Mouse (Mus musculus): Measurements from ENCODE around the gene Tmc3. TPM values are rescaled to one million over a fixed set of nuclear protein-coding genes. Genes with fewer than 3 reads are reported as not detected.

Gene Tmc3
- polyA plus RNA-seq, 1 experiment from 2014 or later: 0.63 TPM

DNA sequence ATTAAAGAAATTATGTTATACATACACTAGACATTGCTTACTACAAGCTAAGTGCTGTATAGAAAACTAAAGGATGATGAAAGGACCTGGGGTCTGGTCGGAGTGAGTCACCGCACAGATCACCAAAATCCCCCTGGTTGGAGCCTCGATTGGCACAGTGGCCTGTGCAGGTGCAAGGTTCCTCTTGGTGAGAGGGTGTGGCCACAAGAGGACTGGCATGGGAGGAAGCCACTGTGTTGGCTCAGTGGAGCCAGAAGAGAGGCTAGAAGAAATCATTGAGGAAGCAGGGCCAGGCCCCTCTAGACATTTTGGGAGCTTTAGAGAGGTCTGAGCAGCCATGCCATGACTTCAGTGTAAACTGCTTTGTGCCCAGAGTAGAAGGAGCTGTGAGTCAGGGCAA lies 54.4 kb downstream of the Tmc3 start:
- H3K9ac ChIP-seq: no peak overlapping the region
- ATAC-seq (ENCODE audit: insufficient number of reproducible peaks, low FRiP score): no peak
- H3K27me3 ChIP-seq (replicated peaks): no peaks in the 10 kb centered on the region
- H3K36me3 ChIP-seq: peaks cover 58% of the 10 kb centered on the region
- H3K27ac ChIP-seq (ENCODE audit: poor library complexity, severe bottlenecking): no peak overlapping the region
- no peak overlapping the region for H3K4me2 ChIP-seq
- WGBS: 76% methylated on average over 3 of the region's 3 CpGs
- H3K9me3 ChIP-seq (replicated peaks): no peaks in the 10 kb centered on the region
- H3K4me1 ChIP-seq (replicated peaks): peaks cover 46% of the 10 kb centered on the region
- no peak overlapping the region for H3K4me3 ChIP-seq

DNA sequence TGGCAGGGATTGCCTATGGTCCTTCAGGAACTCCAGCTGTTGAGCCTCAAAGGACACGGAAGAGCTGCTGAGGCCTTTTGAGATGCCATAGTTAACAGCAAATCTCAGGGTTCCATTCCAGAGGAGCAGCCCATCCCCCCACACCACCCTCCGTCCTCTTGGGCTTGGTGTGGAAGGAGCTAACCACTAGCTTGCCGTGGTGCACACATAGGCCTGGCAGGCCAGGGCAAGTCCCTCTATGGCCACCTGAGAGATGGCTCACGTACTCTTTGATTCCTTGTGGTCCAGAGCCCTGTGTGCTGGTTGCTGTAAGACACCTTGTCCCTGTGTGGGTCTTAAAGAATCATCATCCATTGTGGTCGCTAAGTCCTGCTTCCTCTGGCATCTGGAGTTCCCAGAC lies 55.9 kb downstream of the Tmc3 start:
- H3K9me3 ChIP-seq (replicated peaks): no peaks in the 10 kb centered on the region
- H3K9ac ChIP-seq: no peak overlapping the region
- no peak overlapping the region for H3K4me2 ChIP-seq
- H3K27ac ChIP-seq (ENCODE audit: poor library complexity, severe bottlenecking): peak overlapping the region; percentile 83; the same call in 1 of the 2 replicates
- WGBS: 84% methylated on average over 5 of the region's 5 CpGs
- peaks cover 43% of the 10 kb centered on the region for H3K4me1 ChIP-seq (replicated peaks)
- no peaks in the 10 kb centered on the region for H3K27me3 ChIP-seq (replicated peaks)
- H3K36me3 ChIP-seq: peaks cover 53% of the 10 kb centered on the region
- ATAC-seq (ENCODE audit: insufficient number of reproducible peaks, low FRiP score): no peak
- H3K4me3 ChIP-seq: no peak overlapping the region

DNA sequence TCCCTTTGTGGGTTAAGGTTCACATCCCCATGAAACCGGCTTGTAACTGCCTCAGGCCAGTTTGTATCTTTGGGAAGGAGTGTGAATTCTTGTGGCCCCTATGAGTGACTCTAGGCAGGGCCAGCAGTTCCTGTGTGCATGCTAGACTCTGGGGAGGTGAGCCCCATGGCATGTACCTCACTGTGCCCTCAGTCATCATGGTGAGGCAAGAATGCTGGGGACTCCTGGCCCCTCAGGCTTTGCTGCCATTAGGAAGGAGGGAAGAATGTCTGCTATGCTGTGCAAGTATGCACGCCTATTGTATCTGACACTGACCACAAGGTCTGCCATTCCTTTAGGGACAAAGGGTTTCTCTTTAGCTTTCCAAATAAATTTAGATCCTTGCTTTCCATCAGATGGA lies 56.4 kb downstream of the Tmc3 start:
- H3K4me3 ChIP-seq: no peak overlapping the region
- H3K4me1 ChIP-seq (replicated peaks): peaks cover 43% of the 10 kb centered on the region
- H3K9ac ChIP-seq: no peak overlapping the region
- no peak overlapping the region for H3K4me2 ChIP-seq
- no peaks in the 10 kb centered on the region for H3K9me3 ChIP-seq (replicated peaks)
- peaks cover 50% of the 10 kb centered on the region for H3K36me3 ChIP-seq
- no peaks in the 10 kb centered on the region for H3K27me3 ChIP-seq (replicated peaks)
- H3K27ac ChIP-seq (ENCODE audit: poor library complexity, severe bottlenecking): peak overlapping the region; percentile 83
- WGBS: 51% methylated on average over 2 of the region's 2 CpGs
- no peak for ATAC-seq (ENCODE audit: insufficient number of reproducible peaks, low FRiP score)

DNA sequence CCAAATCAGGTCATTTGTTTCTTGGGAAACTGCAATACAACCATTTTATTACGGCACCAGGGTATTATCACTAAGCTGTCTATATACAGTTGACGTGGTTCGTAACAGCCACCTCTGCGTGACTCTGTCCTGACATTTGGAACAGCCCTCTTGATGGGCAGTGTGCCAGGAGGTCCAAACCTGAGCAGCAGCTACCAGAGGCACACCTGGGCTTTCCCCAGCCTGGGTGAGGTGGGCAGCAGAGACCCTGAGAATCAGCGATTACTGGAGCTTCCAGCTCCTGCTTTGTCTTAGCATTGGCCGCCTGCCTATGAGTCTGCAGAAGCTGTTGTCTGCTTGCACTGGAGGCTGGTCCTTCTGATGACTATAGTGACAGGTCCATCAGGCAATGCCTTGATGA lies 58.9 kb downstream of the Tmc3 start:
- Histone ChIP-seq H3K4me3 (no peak overlapping the region), H3K36me3 (peaks cover 26% of the 10 kb centered on the region), H3K4me1 (replicated peaks) (peaks cover 43% of the 10 kb centered on the region), H3K27ac (ENCODE audit: poor library complexity, severe bottlenecking) (no peak overlapping the region), H3K27me3 (replicated peaks) (no peaks in the 10 kb centered on the region), H3K9ac (no peak overlapping the region), H3K9me3 (replicated peaks) (no peaks in the 10 kb centered on the region), H3K4me2 (no peak overlapping the region)
- no peak for ATAC-seq (ENCODE audit: insufficient number of reproducible peaks, low FRiP score)
- 67% methylated on average over 6 of the region's 6 CpGs for WGBS

DNA sequence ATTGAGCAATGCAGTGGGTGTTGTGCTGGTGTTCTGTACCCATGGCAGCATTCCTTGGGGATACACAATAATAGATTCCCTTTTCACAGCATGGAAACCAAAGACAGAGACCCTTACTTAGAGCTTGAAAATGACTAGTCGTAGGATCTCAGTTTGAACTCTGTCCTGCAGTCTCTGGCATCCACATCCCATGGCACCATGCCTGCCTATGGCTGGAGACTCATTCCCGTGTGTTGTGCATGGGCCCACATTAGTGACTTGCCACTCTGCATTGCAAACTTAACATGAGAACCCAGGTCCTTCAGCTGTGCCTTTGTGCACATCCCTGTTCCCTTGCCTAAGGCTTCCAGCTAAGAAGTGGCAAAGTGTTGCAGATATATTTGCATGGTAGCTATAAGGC lies 60.0 kb downstream of the Tmc3 start:
- Histone ChIP-seq H3K27me3 (replicated peaks) (no peaks in the 10 kb centered on the region), H3K9me3 (replicated peaks) (no peaks in the 10 kb centered on the region), H3K4me1 (replicated peaks) (peaks cover 35% of the 10 kb centered on the region), H3K9ac (no peak overlapping the region), H3K36me3 (peaks cover 19% of the 10 kb centered on the region), H3K27ac (ENCODE audit: poor library complexity, severe bottlenecking) (no peak overlapping the region), H3K4me2 (no peak overlapping the region), H3K4me3 (no peak overlapping the region)
- no peak for ATAC-seq (ENCODE audit: insufficient number of reproducible peaks, low FRiP score)
- 89% methylated on average over 2 of the region's 2 CpGs for WGBS

DNA sequence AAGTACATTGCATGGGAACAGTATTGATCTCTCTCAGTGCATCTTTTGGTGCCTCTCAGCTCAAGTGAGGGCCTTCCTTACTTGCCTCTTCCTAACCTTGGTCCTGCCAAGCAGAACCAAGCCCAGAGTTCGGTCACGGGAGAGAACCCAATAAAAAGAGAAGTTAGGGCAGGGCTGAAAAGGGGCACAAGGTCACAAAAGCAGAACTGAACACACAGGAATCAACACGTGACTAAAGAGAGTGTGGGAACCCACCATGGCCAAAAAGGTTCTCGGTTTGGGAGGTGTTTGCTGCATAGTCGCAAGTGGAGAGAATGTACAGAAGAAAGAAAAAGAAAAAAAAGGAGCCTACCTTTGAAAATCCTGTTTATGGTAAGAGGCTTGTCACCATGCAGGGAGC lies 60.7 kb downstream of the Tmc3 start:
- no peak overlapping the region for H3K9ac ChIP-seq
- H3K27me3 ChIP-seq (replicated peaks): no peaks in the 10 kb centered on the region
- peaks cover 12% of the 10 kb centered on the region for H3K36me3 ChIP-seq
- no peak overlapping the region for H3K4me3 ChIP-seq
- peaks cover 28% of the 10 kb centered on the region for H3K4me1 ChIP-seq (replicated peaks)
- H3K27ac ChIP-seq (ENCODE audit: poor library complexity, severe bottlenecking): no peak overlapping the region
- no peak overlapping the region for H3K4me2 ChIP-seq
- WGBS: 78% methylated on average over 5 of the region's 5 CpGs
- H3K9me3 ChIP-seq (replicated peaks): no peaks in the 10 kb centered on the region
- ATAC-seq (ENCODE audit: insufficient number of reproducible peaks, low FRiP score): no peak

DNA sequence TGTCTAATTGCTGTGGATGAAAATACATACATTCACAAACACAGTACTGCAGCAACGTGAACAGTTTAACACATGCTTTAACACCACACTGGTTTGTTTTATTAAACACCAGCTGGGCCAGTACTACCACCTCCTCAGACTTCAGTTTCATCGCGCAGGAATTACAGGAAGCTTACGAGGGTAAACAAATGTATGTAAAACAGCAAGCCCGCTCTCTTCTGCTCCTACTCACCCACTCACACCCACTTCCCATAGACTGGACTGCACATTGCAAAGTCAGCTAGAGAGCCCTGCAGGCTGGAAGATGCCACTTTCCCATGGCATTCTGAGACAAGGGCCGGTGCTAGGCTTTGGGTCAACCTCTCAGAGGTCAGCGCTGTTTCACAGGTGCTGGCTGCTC lies 64.1 kb downstream of the Tmc3 start:
- Histone ChIP-seq H3K4me1 (replicated peaks) (no peaks in the 10 kb centered on the region; the same call in 1 of the 2 replicates), H3K27ac (ENCODE audit: poor library complexity, severe bottlenecking) (no peak overlapping the region), H3K4me2 (no peak overlapping the region), H3K9me3 (replicated peaks) (no peaks in the 10 kb centered on the region), H3K4me3 (no peak overlapping the region), H3K27me3 (replicated peaks) (no peaks in the 10 kb centered on the region), H3K9ac (no peak overlapping the region), H3K36me3 (peaks cover 4% of the 10 kb centered on the region; the same call in 1 of the 2 replicates)
- no peak for ATAC-seq (ENCODE audit: insufficient number of reproducible peaks, low FRiP score)
- 80% methylated on average over 7 of the region's 7 CpGs for WGBS

DNA sequence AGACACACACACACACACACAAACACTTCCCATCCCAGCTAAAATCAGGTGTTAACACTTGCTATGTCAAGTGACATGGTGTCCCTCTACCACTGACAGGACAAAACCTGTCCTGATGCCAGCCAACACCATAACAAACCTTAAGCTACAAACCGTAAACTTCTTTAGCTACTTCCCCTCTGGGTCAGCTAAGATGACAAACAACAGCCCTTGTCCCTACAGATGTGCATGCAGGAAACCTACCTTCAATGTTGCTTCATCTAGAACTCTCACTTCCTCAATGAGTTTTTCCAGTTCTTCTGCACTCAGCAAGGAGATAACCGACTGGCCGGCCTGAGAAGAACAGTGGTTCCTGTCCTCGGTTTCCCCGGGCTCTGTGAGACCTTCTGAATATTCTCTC lies 65.9 kb downstream of the Tmc3 start:
- ATAC-seq (ENCODE audit: insufficient number of reproducible peaks, low FRiP score): no peak

DNA sequence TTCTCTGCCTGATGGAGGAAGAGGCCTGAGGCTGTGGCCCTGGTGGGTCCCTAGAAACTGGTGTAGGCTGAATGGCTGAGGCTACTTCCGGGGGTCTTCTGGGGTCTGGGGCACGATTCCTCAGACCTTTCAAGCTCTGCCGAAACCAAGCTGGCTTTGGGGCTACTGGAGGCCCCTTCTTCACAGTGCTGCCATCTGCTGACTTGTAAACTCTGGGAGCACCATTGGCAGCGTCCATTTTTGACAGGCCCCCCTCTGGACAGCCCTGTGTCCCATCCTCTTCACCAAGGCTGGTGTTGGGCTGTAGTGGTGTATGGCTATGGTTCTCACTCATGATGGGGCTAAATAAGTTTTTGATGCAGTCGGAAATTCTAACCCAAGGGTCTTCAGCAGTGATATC lies 67.8 kb downstream of the Tmc3 start:
- H3K4me1 ChIP-seq (replicated peaks): no peaks in the 10 kb centered on the region
- no peak overlapping the region for H3K4me3 ChIP-seq
- 78% methylated on average over 5 of the region's 5 CpGs for WGBS
- no peaks in the 10 kb centered on the region for H3K27me3 ChIP-seq (replicated peaks)
- H3K4me2 ChIP-seq: no peak overlapping the region
- H3K36me3 ChIP-seq: no peaks in the 10 kb centered on the region
- ATAC-seq (ENCODE audit: insufficient number of reproducible peaks, low FRiP score): no peak
- H3K27ac ChIP-seq (ENCODE audit: poor library complexity, severe bottlenecking): no peak overlapping the region
- H3K9me3 ChIP-seq (replicated peaks): no peaks in the 10 kb centered on the region; the same call in 1 of the 2 replicates
- no peak overlapping the region for H3K9ac ChIP-seq

More for the DNA sequence above, 65.9 kb downstream of the Tmc3 start:
- H3K27ac ChIP-seq (ENCODE audit: poor library complexity, severe bottlenecking): no peak overlapping the region
- H3K4me2 ChIP-seq: no peak overlapping the region
- H3K4me1 ChIP-seq (replicated peaks): no peaks in the 10 kb centered on the region
- no peak overlapping the region for H3K9ac ChIP-seq
- 66% methylated on average over 5 of the region's 5 CpGs for WGBS
- no peaks in the 10 kb centered on the region for H3K27me3 ChIP-seq (replicated peaks)
- no peaks in the 10 kb centered on the region for H3K9me3 ChIP-seq (replicated peaks)
- H3K36me3 ChIP-seq: no peaks in the 10 kb centered on the region; the same call in 1 of the 2 replicates
- H3K4me3 ChIP-seq: no peak overlapping the region

DNA sequence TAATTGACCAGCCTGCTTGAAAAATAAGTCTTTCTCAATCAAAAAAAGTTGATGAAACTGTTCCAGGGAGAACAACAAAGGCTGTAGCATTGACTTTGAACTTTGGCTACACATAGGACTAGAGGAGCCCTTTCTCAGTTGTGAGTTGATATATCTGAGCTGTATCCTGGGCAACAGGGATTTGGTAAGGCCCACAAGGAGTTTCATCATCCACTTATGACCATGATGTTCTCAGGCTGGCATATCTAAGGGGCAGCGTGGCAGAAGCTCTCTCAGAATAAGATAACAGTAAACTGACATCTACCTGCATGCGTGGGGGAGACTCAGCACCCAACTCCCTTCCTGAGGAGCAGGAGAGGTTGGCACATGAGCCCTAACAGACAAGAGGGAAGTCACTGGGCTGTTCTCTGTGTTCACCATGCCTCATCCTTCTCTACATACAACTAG lies 68.9 kb downstream of the Tmc3 start:
- WGBS: 82% methylated on average over 2 of the region's 2 CpGs
- Histone ChIP-seq H3K4me1 (replicated peaks) (no peaks in the 10 kb centered on the region), H3K9ac (no peak overlapping the region), H3K4me2 (no peak overlapping the region), H3K36me3 (no peaks in the 10 kb centered on the region), H3K4me3 (no peak overlapping the region), H3K9me3 (replicated peaks) (no peaks in the 10 kb centered on the region; the same call in 1 of the 2 replicates), H3K27me3 (replicated peaks) (no peaks in the 10 kb centered on the region), H3K27ac (ENCODE audit: poor library complexity, severe bottlenecking) (no peak overlapping the region)
- ATAC-seq (ENCODE audit: insufficient number of reproducible peaks, low FRiP score): no peak

DNA sequence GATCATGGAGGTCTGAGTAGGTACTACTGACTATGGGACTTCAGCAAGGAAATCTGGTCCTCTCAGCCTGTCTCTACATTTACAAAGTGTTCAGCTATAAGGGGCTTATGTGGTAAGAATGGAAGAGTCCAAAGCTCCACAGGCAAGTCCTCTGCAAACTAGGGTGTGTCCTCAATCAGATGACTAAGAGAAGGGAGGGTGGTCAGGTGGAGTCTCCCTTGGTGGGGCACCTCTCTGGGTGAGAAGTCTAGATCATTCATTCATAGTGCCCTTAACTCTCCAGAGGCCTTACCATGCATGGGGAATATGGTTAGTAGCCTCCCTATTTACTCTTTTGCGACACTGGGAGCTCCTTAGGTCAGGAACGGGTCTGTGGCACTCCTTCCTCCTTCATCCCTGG lies 69.5 kb downstream of the Tmc3 start:
- Histone ChIP-seq H3K36me3 (no peaks in the 10 kb centered on the region), H3K4me3 (no peak overlapping the region), H3K27me3 (replicated peaks) (no peaks in the 10 kb centered on the region), H3K4me1 (replicated peaks) (no peaks in the 10 kb centered on the region), H3K4me2 (no peak overlapping the region), H3K9ac (no peak overlapping the region), H3K9me3 (replicated peaks) (no peaks in the 10 kb centered on the region; the same call in 1 of the 2 replicates), H3K27ac (ENCODE audit: poor library complexity, severe bottlenecking) (no peak overlapping the region)
- ATAC-seq (ENCODE audit: insufficient number of reproducible peaks, low FRiP score): no peak
- 80% methylated on average over 2 of the region's 2 CpGs for WGBS

DNA sequence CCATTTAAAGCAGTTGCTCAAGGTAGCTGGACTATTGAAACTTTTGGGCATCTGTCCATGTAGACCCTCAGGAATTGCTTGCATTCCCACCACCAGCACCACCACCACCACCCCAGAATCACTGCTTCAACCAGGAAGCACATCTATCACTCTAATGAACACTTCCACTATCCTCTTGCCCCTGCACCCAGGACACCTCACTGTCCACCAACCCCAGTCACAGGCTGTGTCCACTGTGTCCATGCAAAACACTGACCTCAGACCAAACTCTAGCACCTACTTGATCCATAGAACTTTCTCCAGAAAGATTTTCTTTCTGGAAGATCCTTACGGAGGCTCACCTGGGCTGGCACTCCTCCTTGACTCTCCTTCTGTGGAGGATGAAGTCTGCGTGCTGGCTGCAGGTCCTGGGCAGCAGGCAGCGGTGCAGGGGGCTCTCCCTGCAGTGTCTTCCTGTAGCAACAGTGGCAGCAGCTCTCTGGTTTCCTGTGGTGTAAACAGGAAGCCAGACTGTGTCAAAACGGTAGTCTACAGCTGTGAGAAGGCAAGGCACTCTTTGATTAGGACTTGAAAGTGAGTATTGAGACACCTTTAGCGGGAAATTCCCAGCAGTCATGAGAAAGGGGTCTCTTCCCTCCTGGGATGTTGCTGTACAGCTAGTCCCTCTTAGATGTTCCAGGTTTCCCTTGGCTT lies 70.4 kb downstream of the Tmc3 start:
- Histone ChIP-seq H3K36me3 (no peaks in the 10 kb centered on the region), H3K4me1 (replicated peaks) (no peaks in the 10 kb centered on the region), H3K27me3 (replicated peaks) (no peaks in the 10 kb centered on the region), H3K4me2 (no peak overlapping the region), H3K27ac (ENCODE audit: poor library complexity, severe bottlenecking) (no peak overlapping the region), H3K9me3 (replicated peaks) (no peaks in the 10 kb centered on the region; the same call in 1 of the 2 replicates), H3K4me3 (no peak overlapping the region), H3K9ac (no peak overlapping the region)
- WGBS: 39% methylated on average over 5 of the region's 5 CpGs
- ATAC-seq (ENCODE audit: insufficient number of reproducible peaks, low FRiP score): no peak
